Mouse (Mus musculus) left cerebral cortex, adult 11 months (tissue): ENCODE data around the gene Dcdc2b.

Source experiments
- DNase-seq: peaks from one replicate; pipeline ENCODE4 v3.0.0; 2022; ENCODE audit warnings: low spot score

The Dcdc2b gene

GRCm38 (mm10) chr4:129577688-129578087, 36.4 kb downstream of the Dcdc2b start:
- DNase-seq, result no peak

- DNase-seq, result no peak
Measured at GRCm38 (mm10) chr4:129576863-129577491, 37.1 kb downstream of the Dcdc2b start.

GRCm38 (mm10) chr4:129575171-129575844, 38.7 kb downstream of the Dcdc2b start:
- DNase-seq, result no peak

GRCm38 (mm10) chr4:129573430-129573829, 40.6 kb downstream of the Dcdc2b start, which contains the start of gene Lck:
Gene Lck (minus strand): TSS chr4:129573641.
- DNase-seq, result no peak

GRCm38 (mm10) chr4:129573093-129573370, 41.0 kb downstream of the Dcdc2b start:
- DNase-seq, result no peak

- no peak for DNase-seq
Measured at GRCm38 (mm10) chr4:129572236-129573092, 41.6 kb downstream of the Dcdc2b start.

- no peak for DNase-seq
Measured at GRCm38 (mm10) chr4:129571551-129572084, 42.4 kb downstream of the Dcdc2b start.

GRCm38 (mm10) chr4:129570028-129570427, 44.0 kb downstream of the Dcdc2b start:
- DNase-seq, result no peak

GRCm38 (mm10) chr4:129568366-129568765, 45.7 kb downstream of the Dcdc2b start:
- no peak for DNase-seq

- DNase-seq, result no peak
Measured at GRCm38 (mm10) chr4:129565139-129565538, 48.9 kb downstream of the Dcdc2b start.

GRCm38 (mm10) chr4:129563718-129564117, 50.3 kb downstream of the Dcdc2b start:
- no peak for DNase-seq

- DNase-seq, result no peak
Measured at GRCm38 (mm10) chr4:129561184-129561583, 52.9 kb downstream of the Dcdc2b start.
